Mouse (Mus musculus): ENCODE measurements around the gene Ddx19b. TPM values are rescaled to one million over a fixed set of nuclear protein-coding genes. Genes with fewer than 3 reads are reported as not detected.
"Not testable (repeated sequence)": the region's sequence is repeated elsewhere in the genome, so short reads cannot be mapped to it uniquely, and the experiment has no call there.

Ddx19b gene
- total RNA-seq, 2 experiments from 2014 or later, result 11.8 to 12.5 TPM

- no peak for DNase-seq
These were observed 66.9 kb downstream of the Ddx19b start for GRCm38 (mm10) chr8:110964666-110965065.

GRCm38 (mm10) chr8:110963051-110963450, 68.5 kb downstream of the Ddx19b start:
- DNase-seq, result no peak

GRCm38 (mm10) chr8:110959906-110960305, 71.6 kb downstream of the Ddx19b start:
- DNase-seq, result no peak

GRCm38 (mm10) chr8:110959071-110959780, 72.3 kb downstream of the Ddx19b start:
- DNase-seq, result no peak

GRCm38 (mm10) chr8:110958553-110958952, 73.0 kb downstream of the Ddx19b start:
- not testable (repeated sequence) for DNase-seq

- no peak for DNase-seq
These were observed 73.4 kb downstream of the Ddx19b start for GRCm38 (mm10) chr8:110958135-110958534.

GRCm38 (mm10) chr8:110957471-110957870, 74.1 kb downstream of the Ddx19b start:
- no peak for DNase-seq

GRCm38 (mm10) chr8:110956619-110957450, 74.7 kb downstream of the Ddx19b start:
- DNase-seq, result no peak

GRCm38 (mm10) chr8:110954776-110955175, 76.8 kb downstream of the Ddx19b start:
- DNase-seq, result no peak

Small RNA genes within 50 kb of the gene (microRNA-seq; reads per million reads assigned to microRNA genes)
- not detected for gene Gm24103
- not detected for gene Mir3473d

Other genes with a start within 250 kb of the Ddx19b start
- gene Il34, start 225.8 kb downstream of the Ddx19b start, total RNA-seq (2021), result 10 to 100 TPM; 19.6 to 51.0 TPM
- 100 to 1,000 TPM in 1 of 2 experiments, 10 to 100 TPM in 1; 86.2 to 105 TPM for gene Cog4, start 185.2 kb downstream of the Ddx19b start, total RNA-seq (2021)
- gene Sf3b3, start 185.0 kb downstream of the Ddx19b start, total RNA-seq (2021), result 10 to 100 TPM; 76.9 to 81.8 TPM
- gene Fuk, start 129.3 kb downstream of the Ddx19b start, total RNA-seq (2021), result 1 to 10 TPM; 9.4 to 9.5 TPM
- 10 to 100 TPM; 22.1 to 23.3 TPM for gene St3gal2, start 111.8 kb downstream of the Ddx19b start, total RNA-seq (2021)
- 10 to 100 TPM; 44.1 to 46.8 TPM for gene Ddx19a, start 34.0 kb downstream of the Ddx19b start, total RNA-seq (2021)
- 100 to 1,000 TPM; 114 to 165 TPM for gene Aars, start 1.4 kb upstream of the Ddx19b start, total RNA-seq (2021)
- not detected for gene Exosc6, start 24.6 kb upstream of the Ddx19b start, total RNA-seq (2021)
- not detected for gene Clec18a, start 60.7 kb upstream of the Ddx19b start, total RNA-seq (2021)
- 10 to 100 TPM; 38.3 to 44.7 TPM for gene Pdpr, start 62.9 kb upstream of the Ddx19b start, total RNA-seq (2021)
- gene Glg1, start 227.5 kb upstream of the Ddx19b start, total RNA-seq (2021), result 100 to 1,000 TPM; 116 to 123 TPM

All from adrenal gland, postnatal 36 days (tissue).